Mouse (Mus musculus) heart, adult 18-20 months (tissue): ENCODE data around the gene Hps4. TPM values are rescaled to one million over a fixed set of nuclear protein-coding genes. Genes with fewer than 3 reads are reported as not detected.
A peak's percentile ranks its signal among the peaks of the same experiment; 100 is the strongest.
"Not testable (repeated sequence)": the region's sequence is repeated elsewhere in the genome, so short reads cannot be mapped to it uniquely, and the experiment has no call there.

Experiments
- DNase-seq, 2 experiments: peaks; one replicate each; pipeline ENCODE4 v3.0.0; 2021 to 2022; ENCODE audit warnings: mixed read lengths in 1 of 2
- total RNA-seq, 2 experiments: library from RNA; stranded (reverse); gene quantifications; 2 replicates each; pipeline ENCODE4 v1.2.3; 2021

Hps4 gene
- total RNA-seq, 2 experiments from 2014 or later = 10.5 to 12.4 TPM

DNA sequence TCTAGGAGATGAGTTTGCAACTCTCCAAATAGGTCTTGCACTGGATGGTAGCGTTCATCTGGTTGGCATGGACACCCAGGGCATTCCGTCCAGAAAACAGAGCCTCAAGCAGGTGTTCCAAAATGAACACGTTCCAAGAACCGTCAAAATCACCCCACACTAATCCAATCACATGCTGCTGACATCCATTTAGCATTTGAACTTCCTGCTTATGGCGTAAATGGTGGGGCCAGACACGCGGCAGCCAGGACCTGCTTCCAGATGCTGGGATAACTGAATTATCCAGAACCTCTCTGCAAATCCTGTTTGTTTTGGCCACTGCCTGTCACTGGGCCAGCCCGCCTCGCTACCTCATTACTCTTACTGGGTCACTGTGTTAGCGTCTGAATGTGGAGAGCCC, 56.4 kb downstream of the Hps4 start:
- no peak for DNase-seq

DNA sequence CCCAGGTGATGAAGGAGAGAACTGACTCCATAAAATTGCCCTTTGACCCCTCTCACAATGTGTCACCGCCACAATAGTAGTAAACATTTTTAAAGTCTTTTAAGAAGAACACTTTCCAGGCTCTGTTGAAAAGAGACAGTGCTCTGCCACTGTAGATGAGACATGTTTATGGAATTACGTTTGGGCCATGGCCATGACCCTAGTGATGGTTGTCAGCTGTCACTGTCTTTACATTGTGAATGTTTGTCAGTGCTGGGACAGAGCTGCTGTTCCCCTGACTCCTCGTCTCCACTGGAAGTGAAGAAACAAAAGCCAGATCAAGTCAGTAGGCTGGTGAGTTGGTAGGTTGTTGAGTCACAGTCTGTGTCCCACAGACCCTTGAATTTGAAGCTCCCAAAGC, 59.6 kb downstream of the Hps4 start:
- no peak for DNase-seq

DNA sequence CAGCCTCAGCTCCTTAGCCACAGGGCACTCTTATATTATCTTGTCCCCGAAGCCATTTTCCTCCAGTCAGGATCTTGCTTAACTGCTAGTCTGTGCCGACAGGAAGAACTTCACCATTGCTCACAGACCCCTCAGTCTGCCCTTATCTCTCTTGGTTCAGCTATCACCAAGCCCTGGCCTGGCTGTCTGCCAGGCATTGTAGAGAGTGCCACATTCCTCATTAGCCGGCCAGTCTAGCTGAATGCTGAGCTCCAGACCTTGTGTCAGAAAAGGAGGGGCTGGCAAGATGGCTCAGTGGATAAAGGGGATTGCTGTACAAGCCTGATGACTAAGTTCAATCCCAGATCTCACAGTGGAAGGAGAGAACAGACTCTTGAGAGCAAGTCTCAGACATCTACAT, 63.1 kb downstream of the Hps4 start:
- no peak for DNase-seq

DNA sequence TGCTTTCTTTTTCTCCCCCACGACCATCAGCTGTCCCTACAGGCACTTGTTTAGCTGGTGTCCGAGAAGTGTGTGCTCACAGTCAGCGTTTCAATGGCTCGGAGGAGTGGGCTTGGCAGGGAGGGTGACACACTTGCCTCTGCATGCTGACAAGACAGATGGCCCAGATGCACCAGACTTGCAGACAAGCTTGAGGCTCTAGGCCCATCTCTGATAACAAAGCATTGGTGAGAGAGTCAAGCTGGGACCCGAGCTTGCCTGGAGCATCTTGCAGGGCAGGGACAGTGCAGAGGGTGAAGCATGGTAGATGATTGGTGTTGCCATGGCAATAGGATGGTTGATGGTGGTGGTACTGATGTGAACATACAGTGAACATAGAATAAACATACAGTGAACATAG, 66.4 kb downstream of the Hps4 start:
- DNase-seq = no peak

DNA sequence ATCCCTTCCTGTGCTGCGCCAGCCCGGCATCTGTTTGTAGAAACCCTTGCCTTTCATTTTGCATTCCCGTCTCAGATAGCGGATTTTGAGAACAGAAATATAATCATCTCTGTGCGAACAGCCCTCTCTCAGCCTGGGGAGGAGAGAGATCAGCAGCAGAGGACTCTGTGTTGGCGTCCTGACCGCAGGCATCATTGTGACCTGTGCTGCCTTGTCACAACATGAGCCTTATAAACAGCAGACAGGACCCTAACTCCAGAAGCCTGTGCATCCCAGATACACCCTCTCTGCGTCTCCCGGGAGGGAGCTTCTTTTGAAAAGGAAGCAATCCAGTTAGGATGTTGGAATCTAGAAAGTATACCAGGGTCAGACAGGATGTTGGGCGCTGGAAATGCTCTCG, 68.2 kb downstream of the Hps4 start:
- DNase-seq = no peak

DNA sequence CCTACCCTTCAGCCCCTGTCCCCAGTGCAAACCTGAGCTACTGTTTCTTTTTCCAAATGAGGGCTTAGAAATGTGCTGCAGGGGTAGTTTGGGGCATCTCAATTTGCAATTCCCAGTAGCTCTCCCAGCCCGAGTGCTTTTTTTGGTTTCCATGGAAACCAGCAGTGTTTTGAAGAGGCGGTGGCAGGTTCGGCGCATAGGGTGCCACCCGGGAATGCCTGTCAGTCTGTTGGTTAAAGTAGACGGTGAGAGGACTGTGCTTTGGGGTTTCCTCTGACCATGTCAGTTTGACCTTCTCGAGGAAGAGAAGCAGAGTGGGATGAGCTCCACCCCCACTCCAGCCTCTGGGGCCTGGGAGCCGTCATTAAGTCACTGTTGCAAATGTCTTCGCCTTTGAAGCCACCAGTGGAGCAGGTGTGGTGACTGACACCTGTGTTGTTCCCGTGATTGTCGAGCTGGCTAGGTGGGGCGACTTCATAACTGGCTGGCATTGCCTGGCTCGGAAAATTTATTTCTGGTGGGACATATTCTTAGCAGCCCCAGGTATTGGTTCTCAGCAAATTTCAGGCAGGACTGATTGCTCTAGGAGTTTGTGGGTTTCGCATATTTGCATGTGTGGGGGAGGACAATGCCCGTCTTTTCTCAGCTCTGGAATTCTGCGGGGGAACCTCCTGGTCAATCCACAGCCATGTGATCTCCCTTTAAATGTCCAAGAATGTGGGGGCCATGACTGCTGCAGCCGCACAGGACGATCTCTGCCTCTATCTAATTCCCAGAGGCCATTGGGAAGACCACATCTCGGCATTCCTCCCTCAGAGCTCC, 68.8 kb downstream of the Hps4 start:
- no peak for DNase-seq

DNA sequence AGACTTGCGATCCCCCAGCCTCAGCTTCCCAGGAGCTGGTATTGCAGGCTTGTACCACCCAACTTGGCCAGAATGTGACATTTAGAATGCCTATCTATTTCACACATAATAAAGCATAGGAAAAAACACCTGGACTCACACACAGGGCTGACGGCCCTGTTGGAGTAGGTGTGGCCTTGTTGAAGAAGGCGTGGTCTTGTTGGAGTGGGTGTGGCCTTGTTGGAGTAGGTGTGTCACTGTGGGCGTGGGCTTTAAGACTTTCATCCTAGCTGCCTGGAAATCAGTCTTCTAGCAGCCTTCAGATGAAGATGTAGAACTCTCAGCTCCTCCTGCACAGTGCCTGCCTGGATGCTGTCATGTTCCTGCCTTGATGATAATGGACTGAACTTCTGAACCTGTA, 69.9 kb downstream of the Hps4 start:
- DNase-seq = not testable (repeated sequence)

DNA sequence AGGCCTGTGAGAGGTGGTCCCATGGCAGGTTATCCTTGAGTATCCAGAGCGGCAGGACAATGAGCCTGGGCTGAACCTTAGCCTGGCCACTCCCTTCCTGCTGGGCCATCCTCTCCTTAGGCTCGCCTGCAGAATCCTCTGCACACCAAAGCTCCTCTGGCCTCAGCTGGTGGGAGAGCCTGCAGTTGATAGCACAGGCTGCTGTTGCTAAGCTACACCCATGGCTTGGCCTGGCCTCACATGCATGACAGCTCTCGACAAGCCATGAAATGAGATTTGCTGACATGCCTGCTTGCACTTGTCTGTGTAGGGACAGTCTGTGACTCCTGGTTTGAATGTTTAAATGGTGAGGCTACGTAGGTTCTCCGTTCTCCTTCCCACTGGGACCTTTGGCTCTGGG, 73.8 kb downstream of the Hps4 start:
- no peak for DNase-seq

DNA sequence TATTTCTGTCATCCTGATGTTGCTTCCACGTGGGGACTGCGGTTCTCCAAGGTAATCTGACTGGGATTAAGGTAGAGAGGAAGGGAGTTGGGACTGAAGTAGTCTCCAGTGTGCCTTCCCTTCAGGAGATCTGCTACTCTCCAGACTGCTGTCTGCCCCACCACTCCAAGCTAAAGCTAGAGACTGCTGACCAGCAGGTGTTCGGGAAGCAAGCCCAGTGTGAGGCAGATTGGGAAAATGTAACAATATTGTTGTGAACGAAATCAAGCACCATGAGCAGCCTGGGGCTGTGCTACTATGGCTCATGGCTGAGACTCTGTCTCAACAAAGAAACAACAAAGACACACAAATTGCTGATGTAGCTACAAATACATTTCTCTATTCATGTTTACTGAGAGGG, 75.1 kb downstream of the Hps4 start:
- DNase-seq = no peak

DNA sequence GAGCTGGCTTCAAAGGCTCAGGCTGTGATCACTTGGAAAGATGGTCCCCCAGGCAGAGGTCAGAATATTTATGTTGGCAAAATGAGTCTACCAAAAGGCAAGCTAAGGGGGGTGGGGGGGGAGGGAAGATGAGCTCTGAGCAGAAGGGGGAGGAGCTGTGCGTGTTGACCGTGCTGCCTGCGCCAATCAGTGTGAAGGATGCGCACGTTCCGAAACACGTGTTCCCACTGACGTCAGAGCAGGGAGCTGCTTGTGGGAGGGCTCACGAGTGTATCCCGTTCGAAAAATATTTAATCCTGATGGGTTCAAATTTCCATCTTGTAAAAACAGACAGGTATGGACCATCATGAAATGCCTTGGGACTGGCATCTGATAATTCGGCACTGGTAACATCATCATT, 76.7 kb downstream of the Hps4 start:
- no peak for DNase-seq

DNA sequence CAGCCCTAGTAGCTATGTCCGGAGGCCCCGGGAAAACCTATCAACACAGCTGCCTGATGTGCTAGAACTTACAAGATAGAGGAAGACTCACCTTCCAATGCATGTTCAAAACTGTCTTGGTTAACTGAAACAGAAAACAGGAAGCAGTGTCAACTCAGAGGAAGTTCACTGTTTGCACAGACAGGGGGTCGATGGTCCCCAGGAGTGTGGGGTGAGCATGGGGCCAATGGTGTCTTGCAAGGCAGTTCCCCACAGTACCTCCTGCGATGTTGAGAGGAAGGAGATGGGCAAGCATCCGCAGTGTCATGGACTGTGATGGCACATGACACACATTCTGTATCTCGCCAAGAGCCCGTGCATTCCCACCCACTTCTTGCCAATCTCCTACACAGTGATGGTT, 83.8 kb downstream of the Hps4 start:
- DNase-seq = no peak

DNA sequence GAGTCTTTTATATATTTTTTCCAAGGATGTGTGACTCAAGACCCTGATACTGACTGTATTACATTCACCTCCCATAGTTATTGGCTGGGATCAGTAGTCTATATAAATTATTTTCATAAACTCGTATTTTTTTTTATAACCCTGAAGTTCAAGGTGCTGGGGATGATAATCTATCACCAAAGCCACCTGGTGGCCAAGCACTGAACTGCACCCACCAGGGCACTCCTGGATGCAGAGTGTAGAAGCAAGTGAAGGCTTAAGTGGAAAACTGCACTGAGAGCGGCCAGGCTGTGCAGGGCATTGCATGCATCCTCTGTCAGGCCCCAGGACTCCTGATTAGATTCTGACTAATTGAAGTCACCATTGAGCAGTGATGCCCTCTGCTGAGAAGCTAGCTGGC, 84.4 kb downstream of the Hps4 start:
- peak; percentile 27 to 59 for DNase-seq

Other genes with a start within 250 kb of the Hps4 start
- 1 to 10 TPM; 5.7 to 6.6 TPM for gene Cryba4, start 90.6 kb upstream of the Hps4 start, total RNA-seq
- gene Crybb1, start 87.3 kb upstream of the Hps4 start, total RNA-seq = 1 to 10 TPM; 2.0 to 3.1 TPM
- 10 to 100 TPM; 47.1 to 50.0 TPM for gene Tpst2, start 66.4 kb upstream of the Hps4 start, total RNA-seq
- gene Tfip11, start 16.7 kb upstream of the Hps4 start, total RNA-seq = 10 to 100 TPM; 20.5 to 20.8 TPM
- gene Srrd, start within 50 bp of the Hps4 start, total RNA-seq = 10 to 100 TPM in 1 of 2 experiments, 1 to 10 TPM in 1; 6.8 to 10.0 TPM
- not detected for gene Gm6583, start 12.9 kb downstream of the Hps4 start, total RNA-seq
- under 1 TPM; 0.42 to 0.87 TPM for gene Asphd2, start 51.8 kb downstream of the Hps4 start, total RNA-seq
- gene Gm6588, start 106.3 kb downstream of the Hps4 start, total RNA-seq = not detected
- under 1 TPM; 0.05 to 0.10 TPM for gene Sez6l, start 234.1 kb downstream of the Hps4 start, total RNA-seq